Mouse (Mus musculus) limb, embryonic 12.5 days (tissue): ENCODE results near the gene Cers1. TPM values are rescaled to one million over a fixed set of nuclear protein-coding genes. Genes with fewer than 3 reads are reported as not detected.

Source experiments
- ATAC-seq: fragments of 200-750 bp; cut with Nextera tagmentation; 2 replicates; pipeline ENCODE4 v1.8.0; 2017; ENCODE audit warnings: low read depth, moderate TSS enrichment; ENCODE audit not compliant: insufficient number of reproducible peaks, insufficient read depth, low FRiP score, low TSS enrichment
- H3K27ac ChIP-seq: fragments of 300-500 bp; sonication (generic); 2 replicates; pipeline ENCODE4 v1.5.1; 2016; ENCODE audit warnings: mild to moderate bottlenecking, moderate library complexity
- H3K27me3 ChIP-seq: fragments of 300-500 bp; sonication (generic); 2 replicates; pipeline ENCODE4 v1.6.1; 2016; ENCODE audit warnings: mild to moderate bottlenecking, moderate library complexity
- H3K36me3 ChIP-seq: fragments of 300-500 bp; sonication (generic); 2 replicates; pipeline ENCODE4 v1.6.1; 2016; ENCODE audit warnings: mild to moderate bottlenecking, moderate library complexity
- H3K4me1 ChIP-seq: fragments of 300-500 bp; sonication (generic); replicated peaks from 2 replicates; pipeline ENCODE4 v1.6.1; 2016
- H3K4me2 ChIP-seq: fragments of 300-500 bp; sonication (generic); 2 replicates; pipeline ENCODE4 v1.6.1; 2016; ENCODE audit warnings: mild to moderate bottlenecking, moderate library complexity
- H3K4me3 ChIP-seq: fragments of 300-500 bp; sonication (generic); replicated peaks from 2 replicates; pipeline ENCODE4 v1.5.1; 2016; ENCODE audit warnings: mild to moderate bottlenecking
- H3K9ac ChIP-seq: fragments of 300-500 bp; sonication (generic); replicated peaks from 2 replicates; pipeline ENCODE4 v1.6.1; 2016; ENCODE audit warnings: mild to moderate bottlenecking, moderate library complexity
- H3K9me3 ChIP-seq: fragments of 300-500 bp; sonication (generic); 2 replicates; pipeline ENCODE4 v1.6.1; 2016; ENCODE audit warnings: mild to moderate bottlenecking, moderate library complexity
- WGBS: fragments of 180-500 bp; shearing (Covaris S2); methylation state at CpG from one replicate; pipeline ENCODE4 v1.1.7; 2016; 5-methylcytosine and 5-hydroxymethylcytosine counted together
- polyA plus RNA-seq: library from polyadenylated mRNA; unstranded; fragments of >200 nt; fragmentation: Nextera tagmentation; extraction: Ambion mirVana; gene quantifications from 2 replicates; pipeline ENCODE4 v1.2.1, GENCODE M21; 2016

The Cers1 gene
- polyA plus RNA-seq, 1 experiment from 2014 or later: 7.9 TPM

- ATAC-seq: no peak
- Histone ChIP-seq H3K9me3 (no peaks in the 10 kb centered on the region), H3K4me3 (no peak overlapping the region), H3K9ac (no peak overlapping the region), H3K27me3 (peaks cover 24% of the 10 kb centered on the region), H3K4me1 (peaks cover 34% of the 10 kb centered on the region), H3K4me2 (no peak overlapping the region), H3K27ac (no peak overlapping the region), H3K36me3 (peaks cover 79% of the 10 kb centered on the region)
- WGBS: 96% methylated on average over 6 of the region's 6 CpGs
Measured at GRCm38 (mm10) chr8:70332878-70333202, 17.3 kb downstream of the Cers1 start.

- ATAC-seq: no peak
- Histone ChIP-seq H3K36me3 (peaks cover 99% of the 10 kb centered on the region), H3K4me2 (no peak overlapping the region)
Measured at GRCm38 (mm10) chr8:70338931-70339330, 23.4 kb downstream of the Cers1 start.

GRCm38 (mm10) chr8:70340659-70341058 lies 25.1 kb downstream of the Cers1 start:
- 85% methylated on average over 7 of the region's 7 CpGs for WGBS

More at GRCm38 (mm10) chr8:70338931-70339330, 23.4 kb downstream of the Cers1 start:
- Histone ChIP-seq H3K27ac (no peak overlapping the region), H3K4me1 (peaks cover 13% of the 10 kb centered on the region), H3K4me3 (no peak overlapping the region), H3K27me3 (no peaks in the 10 kb centered on the region), H3K9ac (no peak overlapping the region), H3K9me3 (no peaks in the 10 kb centered on the region)
- WGBS: 90% methylated on average over 7 of the region's 7 CpGs

GRCm38 (mm10) chr8:70342007-70342406 lies 26.4 kb downstream of the Cers1 start:
- Histone ChIP-seq H3K9me3 (no peaks in the 10 kb centered on the region), H3K9ac (no peak overlapping the region), H3K27ac (no peak overlapping the region), H3K27me3 (no peaks in the 10 kb centered on the region), H3K4me2 (no peak overlapping the region), H3K36me3 (peaks cover 87% of the 10 kb centered on the region), H3K4me3 (no peak overlapping the region), H3K4me1 (peaks cover 25% of the 10 kb centered on the region)
- ATAC-seq: no peak
- 84% methylated on average over 14 of the region's 14 CpGs for WGBS

More at GRCm38 (mm10) chr8:70340659-70341058, 25.1 kb downstream of the Cers1 start:
- Histone ChIP-seq H3K27me3 (no peaks in the 10 kb centered on the region), H3K9me3 (no peaks in the 10 kb centered on the region), H3K9ac (no peak overlapping the region), H3K4me2 (no peak overlapping the region), H3K27ac (no peak overlapping the region), H3K4me1 (peaks cover 25% of the 10 kb centered on the region), H3K36me3 (peaks cover 91% of the 10 kb centered on the region), H3K4me3 (no peak overlapping the region)
- ATAC-seq: no peak

- H3K4me1 ChIP-seq: peaks cover 28% of the 10 kb centered on the region
- peak overlapping the region; percentile 64 for H3K27ac ChIP-seq
- H3K9me3 ChIP-seq: no peaks in the 10 kb centered on the region
- 24% methylated on average over 7 of the region's 7 CpGs for WGBS
- peak; percentile 28; the same call in 1 of the 2 replicates for ATAC-seq
- peaks cover 84% of the 10 kb centered on the region for H3K36me3 ChIP-seq
- H3K9ac ChIP-seq: no peak overlapping the region
- no peak overlapping the region for H3K4me2 ChIP-seq
- no peak overlapping the region for H3K4me3 ChIP-seq
- no peaks in the 10 kb centered on the region for H3K27me3 ChIP-seq
Measured at GRCm38 (mm10) chr8:70343076-70343475, 27.5 kb downstream of the Cers1 start.

GRCm38 (mm10) chr8:70343696-70344095 lies 28.1 kb downstream of the Cers1 start:
- Histone ChIP-seq H3K4me1 (peaks cover 34% of the 10 kb centered on the region), H3K4me3 (no peak overlapping the region), H3K9ac (no peak overlapping the region), H3K27me3 (no peaks in the 10 kb centered on the region), H3K4me2 (no peak overlapping the region), H3K36me3 (peaks cover 84% of the 10 kb centered on the region), H3K27ac (peak overlapping the region; percentile 64), H3K9me3 (no peaks in the 10 kb centered on the region)
- WGBS: 47% methylated on average over 6 of the region's 6 CpGs
- ATAC-seq: no peak

- Histone ChIP-seq H3K36me3 (peaks cover 84% of the 10 kb centered on the region), H3K9ac (no peak overlapping the region; the same call in 1 of the 2 replicates)
- ATAC-seq: no peak
Measured at GRCm38 (mm10) chr8:70344279-70344678, 28.7 kb downstream of the Cers1 start.

GRCm38 (mm10) chr8:70347443-70347842 lies 31.9 kb downstream of the Cers1 start:
- H3K4me1 ChIP-seq: peaks cover 68% of the 10 kb centered on the region

More at GRCm38 (mm10) chr8:70344279-70344678, 28.7 kb downstream of the Cers1 start:
- H3K4me3 ChIP-seq: no peak overlapping the region
- H3K27ac ChIP-seq: peak overlapping the region; percentile 64
- no peak overlapping the region for H3K4me2 ChIP-seq
- H3K9me3 ChIP-seq: no peaks in the 10 kb centered on the region
- H3K27me3 ChIP-seq: no peaks in the 10 kb centered on the region
- 79% methylated on average over 2 of the region's 2 CpGs for WGBS
- peaks cover 40% of the 10 kb centered on the region for H3K4me1 ChIP-seq

GRCm38 (mm10) chr8:70347860-70348420 lies 32.4 kb downstream of the Cers1 start:
- H3K27ac ChIP-seq: no peak overlapping the region
- no peak for ATAC-seq
- H3K4me3 ChIP-seq: no peak overlapping the region
- WGBS: 78% methylated on average over 1 of the region's 1 CpGs
- peaks cover 63% of the 10 kb centered on the region for H3K36me3 ChIP-seq
- no peaks in the 10 kb centered on the region for H3K27me3 ChIP-seq
- H3K4me1 ChIP-seq: peaks cover 64% of the 10 kb centered on the region
- no peak overlapping the region for H3K9ac ChIP-seq
- H3K9me3 ChIP-seq: no peaks in the 10 kb centered on the region
- H3K4me2 ChIP-seq: no peak overlapping the region

More at GRCm38 (mm10) chr8:70347443-70347842, 31.9 kb downstream of the Cers1 start:
- Histone ChIP-seq H3K4me2 (no peak overlapping the region), H3K27ac (no peak overlapping the region), H3K36me3 (peaks cover 68% of the 10 kb centered on the region), H3K9ac (no peak overlapping the region), H3K4me3 (no peak overlapping the region), H3K27me3 (no peaks in the 10 kb centered on the region), H3K9me3 (no peaks in the 10 kb centered on the region)
- no peak for ATAC-seq
- WGBS: 85% methylated on average over 4 of the region's 4 CpGs

GRCm38 (mm10) chr8:70351035-70351999 lies 35.7 kb downstream of the Cers1 start:
- peaks cover 40% of the 10 kb centered on the region for H3K36me3 ChIP-seq
- H3K27me3 ChIP-seq: no peaks in the 10 kb centered on the region
- H3K9ac ChIP-seq: peak overlapping the region; percentile 99
- peak overlapping the region; percentile 100 for H3K4me3 ChIP-seq
- WGBS: 58% methylated on average over 15 of the region's 15 CpGs
- peak overlapping the region; percentile 100 for H3K4me2 ChIP-seq
- H3K9me3 ChIP-seq: no peaks in the 10 kb centered on the region
- H3K27ac ChIP-seq: peak overlapping the region; percentile 42; the same call in 1 of the 2 replicates
- ATAC-seq: no peak
- H3K4me1 ChIP-seq: peaks cover 51% of the 10 kb centered on the region

- Histone ChIP-seq H3K9ac (peak overlapping the region; percentile 99), H3K4me1 (peaks cover 51% of the 10 kb centered on the region), H3K36me3 (peaks cover 35% of the 10 kb centered on the region), H3K27me3 (no peaks in the 10 kb centered on the region), H3K4me2 (peak overlapping the region; percentile 100), H3K27ac (peak overlapping the region; percentile 42; the same call in 1 of the 2 replicates), H3K9me3 (no peaks in the 10 kb centered on the region), H3K4me3 (peak overlapping the region; percentile 100)
- ATAC-seq: no peak
- 24% methylated on average over 3 of the region's 3 CpGs for WGBS
Measured at GRCm38 (mm10) chr8:70352000-70352384, 36.4 kb downstream of the Cers1 start.
